Mouse (Mus musculus) lung, postnatal 0 days (tissue): ENCODE measurements around the gene Tead1. TPM values are rescaled to one million over a fixed set of nuclear protein-coding genes. Genes with fewer than 3 reads are reported as not detected.

Source experiments
- ATAC-seq: fragments of 200-750 bp; cut with Nextera tagmentation; 2 replicates; pipeline ENCODE4 v1.8.0; 2017; ENCODE audit warnings: moderate library complexity
- DNase-seq: peaks from one replicate; pipeline ENCODE4 v3.0.0-alpha.2; 2016; ENCODE audit warnings: low spot score
- H3K27ac ChIP-seq: fragments of 300-500 bp; sonication (generic); 2 replicates; pipeline ENCODE4 v1.5.1; 2014; ENCODE audit warnings: antibody characterized with exemption, mild to moderate bottlenecking, low read length, mixed read lengths
- H3K27me3 ChIP-seq: fragments of 300-500 bp; sonication (generic); replicated peaks from 2 replicates; pipeline ENCODE4 v1.6.1; 2014; ENCODE audit warnings: low read length, mixed read lengths; ENCODE audit not compliant: insufficient read depth
- H3K36me3 ChIP-seq: fragments of 300-500 bp; sonication (generic); 2 replicates; pipeline ENCODE4 v1.6.1; 2014; ENCODE audit warnings: low read length, mixed read lengths; ENCODE audit not compliant: insufficient read depth
- H3K4me1 ChIP-seq: fragments of 300-500 bp; sonication (generic); 2 replicates; pipeline ENCODE4 v1.6.1; 2014; ENCODE audit warnings: antibody characterized with exemption, low read depth, low read length, mixed read lengths; ENCODE audit not compliant: insufficient read depth
- H3K4me2 ChIP-seq: fragments of 300-500 bp; sonication (generic); replicated peaks from 2 replicates; pipeline ENCODE4 v1.6.1; 2014; ENCODE audit warnings: low read depth, mild to moderate bottlenecking, low read length, moderate library complexity, mixed read lengths
- H3K4me3 ChIP-seq: fragments of 300-500 bp; sonication (generic); 2 replicates; pipeline ENCODE4 v1.5.1; 2014; ENCODE audit warnings: low read depth, low read length
- H3K9ac ChIP-seq: fragments of 300-500 bp; sonication (generic); replicated peaks from 2 replicates; pipeline ENCODE4 v1.6.1; 2014; ENCODE audit warnings: low read depth, mild to moderate bottlenecking
- H3K9me3 ChIP-seq: fragments of 300-500 bp; sonication (generic); 2 replicates; pipeline ENCODE4 v1.6.1; 2016; ENCODE audit warnings: low read length, mixed read lengths
- CTCF ChIP-seq: IDR thresholded peaks from 2 replicates; pipeline ENCODE4 v1.5.1; 2016; ENCODE audit warnings: antibody characterized with exemption, mild to moderate bottlenecking
- EP300 ChIP-seq: IDR thresholded peaks from 2 replicates; pipeline ENCODE4 v1.6.1; 2016; ENCODE audit warnings: antibody characterized with exemption, mild to moderate bottlenecking, control low read depth
- WGBS: fragments of 180-500 bp; shearing (Covaris S2); extraction: QIAGEN DNeasy Blood & Tissue Kit; methylation state at CpG from one replicate; pipeline ENCODE4 v1.1.7; 2014; 5-methylcytosine and 5-hydroxymethylcytosine counted together
- polyA plus RNA-seq: library from polyadenylated mRNA; unstranded; fragments of >200 nt; fragmentation: Nextera tagmentation; extraction: Ambion mirVana; gene quantifications from 2 replicates; pipeline ENCODE4 v1.2.1, GENCODE M21; 2015

Tead1 gene
- polyA plus RNA-seq, 1 experiment from 2014 or later = 23.0 TPM

GRCm38 (mm10) chr7:112647417-112647816 lies 31.7 kb upstream of the Tead1 start:
- no peaks in the 10 kb centered on the region for H3K27me3 ChIP-seq
- 0 out of 2 replicates have a peak, but pooled peaks have one; percentile 27 for ATAC-seq
- H3K4me1 ChIP-seq = no peaks in the 10 kb centered on the region; the same call in 1 of the 2 replicates
- H3K27ac ChIP-seq = no peak overlapping the region
- WGBS = 51% methylated on average over 4 of the region's 4 CpGs
- H3K4me2 ChIP-seq = no peak overlapping the region
- no peak overlapping the region for H3K4me3 ChIP-seq
- H3K9me3 ChIP-seq = no peaks in the 10 kb centered on the region
- H3K9ac ChIP-seq = no peak overlapping the region
- peak; percentile 83 for DNase-seq
- H3K36me3 ChIP-seq = no peaks in the 10 kb centered on the region
- no peak for TF ChIP-seq CTCF
- TF ChIP-seq EP300 = peak; percentile 91

GRCm38 (mm10) chr7:112656141-112656662 lies 22.9 kb upstream of the Tead1 start:
- peaks cover 8% of the 10 kb centered on the region; the same call in 1 of the 2 replicates for H3K4me1 ChIP-seq

DNA sequence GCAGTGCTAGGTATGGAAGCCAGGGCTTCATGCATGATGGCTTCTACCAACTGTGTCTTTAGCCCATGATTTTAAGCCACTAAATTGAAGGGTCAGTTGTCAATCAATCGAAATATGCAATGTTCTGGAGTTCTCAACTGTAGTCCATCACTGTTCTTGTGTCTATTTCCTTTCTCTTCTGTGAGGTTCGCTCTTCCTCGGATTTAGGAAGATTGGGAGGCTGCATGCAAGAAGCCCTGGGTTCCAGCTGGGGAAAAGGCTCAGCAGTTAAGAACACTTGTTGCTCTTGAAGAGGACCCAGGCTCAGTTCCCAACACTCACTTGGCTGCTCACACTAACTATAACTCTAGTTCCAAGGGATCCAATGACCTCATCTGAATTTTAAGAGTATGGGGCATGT lies 20.2 kb upstream of the Tead1 start:
- H3K4me3 ChIP-seq = no peak overlapping the region
- H3K9me3 ChIP-seq = no peaks in the 10 kb centered on the region
- WGBS = 89% methylated on average over 3 of the region's 3 CpGs
- H3K36me3 ChIP-seq = no peaks in the 10 kb centered on the region
- no peak overlapping the region for H3K27ac ChIP-seq
- no peak for DNase-seq
- no peak overlapping the region for H3K9ac ChIP-seq
- no peaks in the 10 kb centered on the region for H3K27me3 ChIP-seq
- TF ChIP-seq CTCF (no peak), EP300 (no peak)
- peaks cover 22% of the 10 kb centered on the region; the same call in 1 of the 2 replicates for H3K4me1 ChIP-seq
- no peak overlapping the region for H3K4me2 ChIP-seq
- no peak for ATAC-seq

More at GRCm38 (mm10) chr7:112656141-112656662, 22.9 kb upstream of the Tead1 start:
- WGBS = 6% methylated on average over 9 of the region's 9 CpGs
- peak overlapping the region; percentile 54 for H3K27ac ChIP-seq
- no peaks in the 10 kb centered on the region for H3K36me3 ChIP-seq
- TF ChIP-seq EP300 = peak; percentile 91
- 0 out of 2 replicates have a peak, but pooled peaks have one; percentile 11 for TF ChIP-seq CTCF
- H3K27me3 ChIP-seq = no peaks in the 10 kb centered on the region
- no peak overlapping the region for H3K4me3 ChIP-seq
- H3K9ac ChIP-seq = no peak overlapping the region
- DNase-seq = peak; percentile 92
- no peaks in the 10 kb centered on the region for H3K9me3 ChIP-seq
- ATAC-seq = peak; percentile 95
- peak overlapping the region; percentile 3; the same call in 1 of the 2 replicates for H3K4me2 ChIP-seq

DNA sequence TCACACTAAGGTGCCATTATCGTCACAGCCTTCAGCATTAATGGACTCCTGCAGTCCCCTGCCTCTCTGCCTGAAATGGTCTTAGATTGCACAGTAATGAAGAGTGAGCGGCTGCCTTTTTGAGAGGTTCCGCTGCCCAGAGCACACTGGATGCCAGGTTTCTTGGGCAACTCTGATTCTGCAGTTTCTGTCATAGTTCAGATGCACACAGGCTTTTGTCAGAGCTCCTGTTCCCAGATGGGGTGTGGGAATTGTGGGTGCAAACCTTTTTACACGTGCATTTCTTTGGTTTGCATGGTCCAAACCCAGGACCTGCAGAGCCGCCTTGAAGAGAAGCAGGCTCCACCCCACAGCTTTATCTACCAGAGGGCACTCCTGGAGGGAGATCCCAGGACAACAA lies 19.3 kb upstream of the Tead1 start:
- ATAC-seq (no peak), DNase-seq (no peak)
- no peak overlapping the region for H3K27ac ChIP-seq
- no peaks in the 10 kb centered on the region for H3K27me3 ChIP-seq
- no peak for TF ChIP-seq CTCF
- TF ChIP-seq EP300 = no peak
- H3K4me1 ChIP-seq = peaks cover 23% of the 10 kb centered on the region; the same call in 1 of the 2 replicates
- no peak overlapping the region for H3K4me2 ChIP-seq
- no peak overlapping the region for H3K4me3 ChIP-seq
- H3K9ac ChIP-seq = no peak overlapping the region
- WGBS = 44% methylated on average over 5 of the region's 5 CpGs
- H3K9me3 ChIP-seq = no peaks in the 10 kb centered on the region
- no peaks in the 10 kb centered on the region for H3K36me3 ChIP-seq

- no peaks in the 10 kb centered on the region for H3K36me3 ChIP-seq
- no peak overlapping the region for H3K4me3 ChIP-seq
- TF ChIP-seq EP300 = 0 out of 2 replicates have a peak, but pooled peaks have one; percentile 21
- no peak for TF ChIP-seq CTCF
- H3K4me2 ChIP-seq = no peak overlapping the region
- peak; percentile 34 for ATAC-seq
- H3K4me1 ChIP-seq = peaks cover 23% of the 10 kb centered on the region; the same call in 1 of the 2 replicates
- no peak overlapping the region for H3K9ac ChIP-seq
- peak; percentile 38 for DNase-seq
- H3K9me3 ChIP-seq = no peaks in the 10 kb centered on the region
- WGBS = 10% methylated on average over 1 of the region's 1 CpGs
- H3K27me3 ChIP-seq = no peaks in the 10 kb centered on the region
- 0 out of 2 replicates have a peak overlapping the region, but pooled peaks have one; percentile 21 for H3K27ac ChIP-seq
These were observed 18.8 kb upstream of the Tead1 start for GRCm38 (mm10) chr7:112660325-112660724.

GRCm38 (mm10) chr7:112662398-112663313 lies 16.5 kb upstream of the Tead1 start:
- WGBS = 22% methylated on average over 12 of the region's 12 CpGs
- H3K4me3 ChIP-seq = no peak overlapping the region
- H3K36me3 ChIP-seq = no peaks in the 10 kb centered on the region
- no peak overlapping the region for H3K9ac ChIP-seq
- peaks cover 17% of the 10 kb centered on the region; the same call in 1 of the 2 replicates for H3K4me1 ChIP-seq
- TF ChIP-seq EP300 (peak; percentile 18; the same call in 1 of the 2 replicates), CTCF (no peak)
- H3K4me2 ChIP-seq = peak overlapping the region; percentile 33
- DNase-seq = peak; percentile 62
- no peaks in the 10 kb centered on the region for H3K27me3 ChIP-seq
- peak; percentile 22 for ATAC-seq
- H3K27ac ChIP-seq = peak overlapping the region; percentile 84
- H3K9me3 ChIP-seq = no peaks in the 10 kb centered on the region
